Mouse (Mus musculus) spleen, adult 2 months (tissue): ENCODE measurements around the gene Pwp2.

Experiments
- CTCF ChIP-seq: fragments of 200-500 bp; IDR thresholded peaks from 2 replicates; pipeline ENCODE4 v1.5.1; 2011; ENCODE audit warnings: mild to moderate bottlenecking, inconsistent platforms; ENCODE audit not compliant: insufficient read depth, insufficient read length, insufficient replicate concordance; ENCODE audit errors: extremely low read depth
- POLR2A ChIP-seq: fragments of 200-500 bp; IDR thresholded peaks from 2 replicates; pipeline ENCODE4 v1.6.1; 2011; ENCODE audit warnings: low read depth, low read length, inconsistent platforms

- no peak for TF ChIP-seq CTCF
- no peak for TF ChIP-seq POLR2A
Measured at GRCm38 (mm10) chr10:78167775-78168174, 17.2 kb downstream of the Pwp2 start.
